Mouse (Mus musculus): ENCODE results near the gene Rhcg. TPM values are rescaled to one million over a fixed set of nuclear protein-coding genes. Genes with fewer than 3 reads are reported as not detected.
A peak's percentile ranks its signal among the peaks of the same experiment; 100 is the strongest.

Rhcg gene
- not detected in 2 replicates for polyA plus RNA-seq (2016; fragmentation: Nextera tagmentation; extraction: Ambion mirVana)

GRCm38 (mm10) chr7:79617418-79617817 lies at the start of gene Rhcg:
Gene Rhcg, minus strand, starts transcription at chr7:79617657.
- WGBS (ENCODE audit: insufficient replicate concordance), result 12% methylated on average over 33 of the region's 33 CpGs
- peaks cover 73% of the 10 kb centered on the region for H3K27me3 ChIP-seq (replicated peaks)
- no peak for ATAC-seq

GRCm38 (mm10) chr7:79666690-79667089 lies 49.2 kb upstream of the Rhcg start:
- no peak for ATAC-seq
- H3K27ac ChIP-seq, result no peak overlapping the region
- H3K4me1 ChIP-seq, result peaks cover 33% of the 10 kb centered on the region
- H3K9me3 ChIP-seq (replicated peaks), result no peaks in the 10 kb centered on the region
- no peak overlapping the region for H3K4me2 ChIP-seq
- H3K9ac ChIP-seq, result no peak overlapping the region
- H3K4me3 ChIP-seq, result no peak overlapping the region
- no peaks in the 10 kb centered on the region for H3K27me3 ChIP-seq (replicated peaks)
- H3K36me3 ChIP-seq, result peaks cover 88% of the 10 kb centered on the region

More at GRCm38 (mm10) chr7:79617418-79617817, at the start of gene Rhcg:
- Histone ChIP-seq H3K4me3 (peak within 1 kb of the TSS; percentile 17), H3K4me2 (peak within 1 kb of the TSS; percentile 28), H3K36me3 (no peaks in the 10 kb centered on the region), H3K9me3 (replicated peaks) (no peaks in the 10 kb centered on the region), H3K4me1 (no peaks in the 10 kb centered on the region), H3K9ac (no peak within 1 kb of the TSS), H3K27ac (no peak within 1 kb of the TSS)

DNA sequence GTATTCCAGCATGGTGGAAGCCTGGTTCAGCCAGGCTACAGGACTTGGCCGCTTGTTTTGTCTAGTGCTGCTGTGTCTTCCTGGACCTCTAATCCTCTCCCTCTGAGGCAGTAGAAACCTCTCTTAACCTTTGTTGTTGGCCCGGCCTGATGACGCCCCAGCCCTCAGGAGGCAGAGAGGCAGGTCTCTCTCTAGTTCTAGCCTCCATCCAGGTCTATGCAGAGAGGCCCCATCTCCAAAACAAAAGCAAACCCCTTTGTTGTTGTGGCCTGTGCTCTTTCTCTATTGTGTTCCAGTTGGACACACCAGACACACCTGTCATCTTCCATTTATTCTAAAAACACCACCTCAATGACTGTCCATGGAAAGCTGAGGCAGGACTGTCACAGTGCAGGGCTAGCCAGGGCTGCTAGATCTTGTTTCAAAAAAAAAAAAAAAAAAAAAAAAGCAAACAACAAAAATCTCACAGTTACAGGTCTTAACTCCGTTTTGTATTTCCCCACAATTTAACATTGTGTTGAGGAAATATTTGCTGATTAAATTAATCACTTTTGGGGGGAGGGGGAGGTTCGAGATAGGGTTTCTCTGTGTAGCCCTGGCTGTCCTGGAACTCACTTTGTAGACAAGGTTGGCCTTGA lies 43.9 kb upstream of the Rhcg start:
- peaks cover 47% of the 10 kb centered on the region for H3K4me1 ChIP-seq
- peak overlapping the region; percentile 99 for H3K4me3 ChIP-seq
- H3K27me3 ChIP-seq (replicated peaks), result no peaks in the 10 kb centered on the region
- peak overlapping the region; percentile 90 for H3K4me2 ChIP-seq
- no peak for ATAC-seq
- peaks cover 36% of the 10 kb centered on the region for H3K36me3 ChIP-seq
- 8% methylated on average over 5 of the region's 5 CpGs for WGBS (ENCODE audit: insufficient replicate concordance)
- H3K9ac ChIP-seq, result peak overlapping the region; percentile 95
- H3K27ac ChIP-seq, result peak overlapping the region; percentile 69; the same call in 1 of the 2 replicates
- no peaks in the 10 kb centered on the region for H3K9me3 ChIP-seq (replicated peaks)

DNA sequence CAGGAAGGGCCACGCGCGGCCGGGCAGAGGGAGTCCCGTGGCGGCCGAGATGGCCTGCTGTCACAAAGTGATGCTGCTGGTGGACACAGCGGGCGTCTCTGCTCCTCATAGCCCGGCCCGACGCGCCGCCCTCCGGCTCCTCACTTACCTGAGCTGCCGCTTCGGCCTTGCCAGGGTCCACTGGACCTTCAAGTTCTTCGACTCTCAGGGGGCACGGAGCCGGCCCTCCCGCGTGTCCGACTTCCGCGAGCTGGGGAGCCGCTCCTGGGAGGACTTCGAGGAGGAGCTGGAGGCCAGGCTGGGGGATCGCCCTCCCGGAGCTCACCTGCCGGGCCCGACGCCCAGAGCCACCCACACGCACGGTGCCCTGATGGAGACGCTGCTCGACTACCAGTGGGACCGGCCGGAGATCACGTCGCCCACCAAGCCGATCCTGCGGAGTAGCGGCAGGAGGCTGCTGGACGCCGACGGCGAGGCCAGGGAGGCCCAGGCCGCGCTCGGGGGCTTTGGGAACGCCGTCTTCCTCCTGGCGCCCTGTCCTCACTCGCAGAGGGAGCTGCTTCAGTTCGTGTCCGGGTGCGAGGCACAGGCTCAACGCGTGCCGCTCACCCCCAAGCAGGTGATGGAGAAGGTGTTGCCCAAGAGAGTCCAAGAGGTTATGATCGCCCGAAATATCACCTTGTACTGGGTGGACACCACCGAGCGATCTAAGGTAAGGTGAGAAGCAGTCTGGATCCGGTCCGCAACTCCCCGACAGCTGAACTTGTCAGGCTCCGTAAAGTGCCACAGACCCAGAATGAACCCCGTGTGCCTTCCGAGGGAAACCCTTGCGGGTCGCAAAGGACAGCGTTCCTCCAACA lies 43.1 kb upstream of the Rhcg start:
- peak; percentile 35 for ATAC-seq
- H3K9me3 ChIP-seq (replicated peaks), result no peaks in the 10 kb centered on the region
- H3K9ac ChIP-seq, result peak overlapping the region; percentile 95
- peak overlapping the region; percentile 99 for H3K4me3 ChIP-seq
- peak overlapping the region; percentile 69 for H3K27ac ChIP-seq
- H3K27me3 ChIP-seq (replicated peaks), result no peaks in the 10 kb centered on the region
- H3K36me3 ChIP-seq, result peaks cover 27% of the 10 kb centered on the region
- H3K4me2 ChIP-seq, result peak overlapping the region; percentile 90
- H3K4me1 ChIP-seq, result peaks cover 47% of the 10 kb centered on the region
- under 1% methylated on average over 73 of the region's 73 CpGs for WGBS (ENCODE audit: insufficient replicate concordance)

DNA sequence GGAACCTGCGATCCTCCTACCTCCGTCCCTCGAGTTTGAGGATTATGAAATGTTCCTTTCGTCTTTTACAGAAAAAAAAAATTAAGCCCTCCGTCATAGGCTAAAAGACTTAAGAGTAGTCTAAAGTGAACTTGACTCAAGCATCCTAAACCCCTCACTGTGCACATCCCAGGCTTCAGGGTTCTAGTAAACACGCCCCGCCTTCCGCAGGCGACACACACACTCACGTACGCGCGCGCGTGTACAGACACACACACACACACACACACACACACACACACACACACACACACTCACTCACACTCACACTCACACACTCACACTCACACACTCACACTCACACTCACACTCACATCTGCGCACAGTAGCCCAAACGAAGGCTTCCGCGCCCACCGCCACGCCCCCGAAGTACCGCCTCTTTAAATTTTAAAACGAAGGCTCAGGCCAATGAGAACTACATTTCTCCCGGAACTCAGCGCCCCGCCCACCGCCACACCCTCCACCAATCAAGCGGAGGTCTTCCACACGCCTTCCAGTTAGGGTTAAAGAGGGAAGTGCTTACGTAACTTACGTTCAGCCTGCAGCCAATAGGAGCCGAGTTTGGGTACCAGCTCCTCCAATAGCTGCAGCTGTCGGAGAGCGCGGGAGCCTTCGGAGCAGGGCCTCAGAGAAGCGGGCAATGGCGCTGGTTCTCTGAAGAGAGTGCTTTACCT lies 42.3 kb upstream of the Rhcg start, which contains the start of gene Ticrr:
Ticrr (plus strand) TSS at position 619 of the 713 bp plus-strand sequence.
- Histone ChIP-seq H3K9me3 (replicated peaks) (no peaks in the 10 kb centered on the region), H3K36me3 (peaks cover 19% of the 10 kb centered on the region; the same call in 1 of the 2 replicates)
- under 1% methylated on average over 39 of the region's 39 CpGs for whole genome bisulfite sequencing (ENCODE audit: insufficient replicate concordance)

DNA sequence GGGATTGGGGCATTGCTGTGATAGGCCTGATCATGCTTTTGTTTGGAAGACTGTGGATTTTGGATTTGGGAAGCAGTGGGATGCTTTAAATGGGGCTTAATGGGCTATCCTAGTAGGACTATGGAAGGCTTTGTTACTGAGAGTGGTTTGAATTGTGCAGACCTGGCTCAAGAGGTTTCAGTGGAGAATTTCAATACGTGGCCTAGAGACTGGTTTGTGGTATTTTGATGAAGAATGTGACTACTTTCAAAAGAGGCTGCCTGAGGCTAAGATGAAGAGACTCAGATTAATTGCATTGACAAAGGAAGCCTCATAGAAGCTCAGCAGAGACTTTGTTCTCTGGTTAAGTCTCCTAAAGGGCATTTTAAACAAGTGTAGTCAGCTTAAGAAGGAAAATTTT lies 37.1 kb upstream of the Rhcg start:
- H3K9me3 ChIP-seq (replicated peaks), result no peaks in the 10 kb centered on the region

More for the DNA sequence above, 42.3 kb upstream of the Rhcg start, which contains the start of gene Ticrr:
- H3K27ac ChIP-seq, result peak within 1 kb of the TSS; percentile 69
- H3K4me3 ChIP-seq, result peak within 1 kb of the TSS; percentile 99
- H3K4me2 ChIP-seq, result peak within 1 kb of the TSS; percentile 90
- peak within 1 kb of the TSS; percentile 95 for H3K9ac ChIP-seq
- peaks cover 42% of the 10 kb centered on the region for H3K4me1 ChIP-seq
- 0 out of 2 replicates have a peak, but pooled peaks cover 3% of the 10 kb centered on the region for H3K27me3 ChIP-seq (replicated peaks)
- peak; percentile 99 for ATAC-seq

DNA sequence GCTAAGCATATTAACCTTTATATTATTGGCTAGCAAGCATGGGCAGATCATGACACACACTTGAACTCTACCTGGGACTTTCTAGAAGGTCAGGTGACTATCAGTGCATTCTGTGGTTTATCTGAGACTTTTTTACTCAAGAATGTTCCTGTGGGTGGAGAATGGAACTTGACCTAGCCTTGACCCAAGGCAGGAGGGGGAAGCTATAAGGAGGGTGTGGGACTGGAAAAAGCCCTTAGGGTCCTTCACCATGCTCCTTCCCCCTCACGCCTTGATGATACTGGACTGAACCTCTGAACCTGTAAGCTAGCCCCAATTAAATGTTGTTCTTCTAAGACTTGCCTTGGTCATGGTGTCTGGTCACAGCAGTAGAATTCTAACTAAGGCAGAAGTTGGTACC lies 36.7 kb upstream of the Rhcg start:
- 68% methylated on average over 1 of the region's 1 CpGs for WGBS (ENCODE audit: insufficient replicate concordance)
- H3K9me3 ChIP-seq (replicated peaks), result no peaks in the 10 kb centered on the region
- ATAC-seq, result no peak
- H3K27me3 ChIP-seq (replicated peaks), result 0 out of 2 replicates have a peak, but pooled peaks cover 3% of the 10 kb centered on the region
- no peak overlapping the region for H3K4me3 ChIP-seq
- no peaks in the 10 kb centered on the region for H3K36me3 ChIP-seq
- peaks cover 7% of the 10 kb centered on the region for H3K4me1 ChIP-seq
- no peak overlapping the region for H3K4me2 ChIP-seq
- no peak overlapping the region for H3K9ac ChIP-seq
- H3K27ac ChIP-seq, result no peak overlapping the region

More for the DNA sequence above, 37.1 kb upstream of the Rhcg start:
- H3K9ac ChIP-seq, result no peak overlapping the region
- H3K27ac ChIP-seq, result no peak overlapping the region
- H3K36me3 ChIP-seq, result no peaks in the 10 kb centered on the region
- 0 out of 2 replicates have a peak, but pooled peaks cover 3% of the 10 kb centered on the region for H3K27me3 ChIP-seq (replicated peaks)
- no peak overlapping the region for H3K4me3 ChIP-seq
- no peak overlapping the region for H3K4me2 ChIP-seq
- ATAC-seq, result no peak
- 40% methylated on average over 1 of the region's 1 CpGs for WGBS (ENCODE audit: insufficient replicate concordance)
- H3K4me1 ChIP-seq, result peaks cover 9% of the 10 kb centered on the region

DNA sequence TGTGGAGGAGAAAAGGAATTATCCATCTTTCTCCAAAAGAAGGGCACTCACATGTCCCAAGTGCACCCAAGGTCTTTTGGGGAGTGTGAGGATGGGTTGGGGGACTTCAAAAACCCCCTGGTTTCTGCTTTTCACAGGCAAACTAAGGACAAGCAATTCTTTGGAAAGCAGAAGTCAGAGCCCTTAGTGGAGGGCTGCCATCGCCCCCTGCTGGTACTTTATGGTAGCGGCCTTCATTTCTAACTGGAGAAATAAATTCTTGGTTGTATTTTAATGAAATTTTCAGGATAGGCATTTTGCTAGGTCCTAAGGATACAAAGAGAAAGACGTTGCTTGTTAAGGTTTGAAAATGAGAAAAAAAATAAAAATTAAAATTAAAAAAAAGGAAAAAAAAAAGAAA lies 31.5 kb upstream of the Rhcg start:
- H3K4me3 ChIP-seq, result no peak overlapping the region

GRCm38 (mm10) chr7:79647233-79647632 lies 29.8 kb upstream of the Rhcg start:
- no peaks in the 10 kb centered on the region for H3K4me1 ChIP-seq
- H3K36me3 ChIP-seq, result no peaks in the 10 kb centered on the region
- WGBS (ENCODE audit: insufficient replicate concordance), result 66% methylated on average over 3 of the region's 3 CpGs
- no peak overlapping the region for H3K4me3 ChIP-seq
- H3K27me3 ChIP-seq (replicated peaks), result peaks cover 15% of the 10 kb centered on the region
- no peak for ATAC-seq
- H3K4me2 ChIP-seq, result no peak overlapping the region
- H3K27ac ChIP-seq, result no peak overlapping the region
- no peak overlapping the region for H3K9ac ChIP-seq
- no peaks in the 10 kb centered on the region for H3K9me3 ChIP-seq (replicated peaks)

More for the DNA sequence above, 31.5 kb upstream of the Rhcg start:
- H3K4me1 ChIP-seq, result no peaks in the 10 kb centered on the region
- H3K27me3 ChIP-seq (replicated peaks), result peaks cover 10% of the 10 kb centered on the region
- no peak overlapping the region for H3K4me2 ChIP-seq
- 8% methylated on average over 3 of the region's 3 CpGs for WGBS (ENCODE audit: insufficient replicate concordance)
- H3K9me3 ChIP-seq (replicated peaks), result no peaks in the 10 kb centered on the region
- H3K9ac ChIP-seq, result no peak overlapping the region
- no peaks in the 10 kb centered on the region for H3K36me3 ChIP-seq
- no peak for ATAC-seq
- no peak overlapping the region for H3K27ac ChIP-seq

GRCm38 (mm10) chr7:79631773-79632348 lies 14.4 kb upstream of the Rhcg start:
- H3K4me3 ChIP-seq, result no peak overlapping the region
- no peak for ATAC-seq
- peaks cover 12% of the 10 kb centered on the region for H3K27me3 ChIP-seq (replicated peaks)

GRCm38 (mm10) chr7:79628271-79628913 lies 10.9 kb upstream of the Rhcg start:
- peaks cover 12% of the 10 kb centered on the region for H3K27me3 ChIP-seq (replicated peaks)
- no peaks in the 10 kb centered on the region for H3K4me1 ChIP-seq
- no peak for ATAC-seq
- H3K9me3 ChIP-seq (replicated peaks), result no peaks in the 10 kb centered on the region
- no peaks in the 10 kb centered on the region for H3K36me3 ChIP-seq
- H3K4me3 ChIP-seq, result no peak overlapping the region
- no peak overlapping the region for H3K9ac ChIP-seq
- no peak overlapping the region for H3K27ac ChIP-seq
- H3K4me2 ChIP-seq, result no peak overlapping the region
- WGBS (ENCODE audit: insufficient replicate concordance), result 45% methylated on average over 4 of the region's 4 CpGs

More at GRCm38 (mm10) chr7:79631773-79632348, 14.4 kb upstream of the Rhcg start:
- Histone ChIP-seq H3K9ac (no peak overlapping the region), H3K4me2 (no peak overlapping the region), H3K36me3 (no peaks in the 10 kb centered on the region), H3K27ac (no peak overlapping the region), H3K4me1 (no peaks in the 10 kb centered on the region), H3K9me3 (replicated peaks) (no peaks in the 10 kb centered on the region)
- WGBS (ENCODE audit: insufficient replicate concordance), result 20% methylated on average over 13 of the region's 13 CpGs

Measured in liver, embryonic 12.5 days (tissue).